Mouse (Mus musculus) bone marrow macrophage, adult 2 months (primary cell): ENCODE results near the gene Acad12.

Source experiments
- CTCF ChIP-seq: IDR thresholded peaks from 2 replicates; pipeline ENCODE4 v1.5.1; 2012; ENCODE audit warnings: low read depth, mild to moderate bottlenecking, low read length, moderate library complexity
- POLR2A ChIP-seq: IDR thresholded peaks from 2 replicates; pipeline ENCODE4 v1.6.1; 2012; ENCODE audit warnings: mild to moderate bottlenecking, low read depth, low read length, borderline replicate concordance

GRCm38 (mm10) chr5:121634668-121635067 lies 15.9 kb upstream of the Acad12 start:
- TF ChIP-seq CTCF (no peak), POLR2A (no peak)
